In genomic region chr17:45516488-45516887, GRCm38 (mm10) we compare ENCODE assay signal across 8 mouse cellular contexts. TPM values are rescaled to one million over a fixed set of nuclear protein-coding genes. Genes with fewer than 3 reads are reported as not detected.
DNase-seq lines count a peak whose midpoint lies in the region; ATAC-seq and TF ChIP-seq lines count a peak whose summit lies in the region.
"Had no signal": no experiment of that assay in that cellular context is flagged by ENCODE, and none has a peak within 500 bp of the region (broad histone marks: within the 10 kb centered on the region; RNA-seq: fewer than 3 reads in every experiment).

No protein-coding gene starts in this region.

- H3K27me3 ChIP-seq in cerebellum, adult 2 months (ENCODE audit: control insufficient read depth, insufficient read depth, low read length) = no peaks in the 10 kb centered on the region
- H3K27me3 ChIP-seq in hindbrain, embryonic 16.5 days (replicated peaks; ENCODE audit: control insufficient read depth, insufficient read depth, low read length) = no peaks in the 10 kb centered on the region
- no peaks in the 10 kb centered on the region for H3K27me3 ChIP-seq in midbrain, embryonic 12.5 days
- H3K27me3 ChIP-seq: megakaryocyte, embryonic 14.5 days had no signal

- peak; percentile 92 for TF ChIP-seq CTCF in cerebellum, adult 2 months (IDR thresholded peaks at IDR 0.05; ENCODE audit: borderline replicate concordance, insufficient read depth, low read depth, low read length)

- no peak for TF ChIP-seq POLR2A in cerebellum, adult 2 months (IDR thresholded peaks at IDR 0.05; ENCODE audit: borderline replicate concordance, insufficient read depth, low read length)

- WGBS in cerebellum, adult 2 months = 35% methylated on average over 8 of the region's 8 CpGs
- WGBS in hindbrain, embryonic 16.5 days = 57% methylated on average over 8 of the region's 8 CpGs
- WGBS in midbrain, embryonic 12.5 days = 54% methylated on average over 8 of the region's 8 CpGs

- H3K36me3 ChIP-seq in hindbrain, embryonic 16.5 days (ENCODE audit: control insufficient read depth, insufficient read depth, low read length) = peaks cover 5% of the 10 kb centered on the region; the same call in 1 of the 2 replicates
- H3K36me3 ChIP-seq in midbrain, embryonic 12.5 days = peaks cover 30% of the 10 kb centered on the region

- peaks cover 42% of the 10 kb centered on the region for H3K4me1 ChIP-seq in cerebellum, adult 2 months (ENCODE audit: control insufficient read depth, insufficient read depth, low read length)
- no peaks in the 10 kb centered on the region for H3K4me1 ChIP-seq in hindbrain, embryonic 16.5 days (ENCODE audit: control insufficient read depth, insufficient read depth, low read depth, low read length)
- 0 out of 2 replicates have a peak, but pooled peaks cover 7% of the 10 kb centered on the region for H3K4me1 ChIP-seq in midbrain, embryonic 12.5 days

- H3K27ac ChIP-seq in cerebellum, adult 2 months (ENCODE audit: insufficient read depth, low read length) = peak overlapping the region; percentile 57
- no peak overlapping the region for H3K27ac ChIP-seq in hindbrain, embryonic 16.5 days (ENCODE audit: low read depth, low read length)
- H3K27ac ChIP-seq in midbrain, embryonic 12.5 days (replicated peaks) = no peak overlapping the region

- peak; percentile 61 for DNase-seq in WW6 (ENCODE audit: low read depth, low spot score)
- DNase-seq in cerebellum, adult 2 months = peak; percentile 85 to 95
- DNase-seq in forelimb bud, embryonic 11.5 days (ENCODE audit: low read depth, low spot score) = peak; percentile 74
- DNase-seq in left cerebral cortex, adult 9 months (ENCODE audit: low spot score in 2 of 2) = peak; percentile 51 to 92
- peak; percentile 89 for DNase-seq in right cerebral cortex, postnatal 4 days

- peak; percentile 40; the same call in 1 of the 2 replicates for ATAC-seq in hindbrain, embryonic 16.5 days
- 0 out of 2 replicates have a peak, but pooled peaks have one; percentile 34 for ATAC-seq in midbrain, embryonic 12.5 days (ENCODE audit: low FRiP score, low read depth)

- no peak overlapping the region for H3K9ac ChIP-seq in hindbrain, embryonic 16.5 days (ENCODE audit: low read depth, low read length)
- no peak overlapping the region for H3K9ac ChIP-seq in midbrain, embryonic 12.5 days (replicated peaks)

- no peak overlapping the region for H3K4me3 ChIP-seq in cerebellum, adult 2 months (replicated peaks; ENCODE audit: insufficient read depth, low read depth, low read length)
- no peak overlapping the region for H3K4me3 ChIP-seq in hindbrain, embryonic 16.5 days (ENCODE audit: low read length)
- H3K4me3 ChIP-seq in midbrain, embryonic 12.5 days = no peak overlapping the region
- H3K4me3 ChIP-seq: megakaryocyte, embryonic 14.5 days had no signal

- no peak overlapping the region for H3K4me2 ChIP-seq in hindbrain, embryonic 16.5 days (ENCODE audit: low read length)
- H3K4me2 ChIP-seq in midbrain, embryonic 12.5 days (replicated peaks) = no peak overlapping the region

- no peaks in the 10 kb centered on the region for H3K9me3 ChIP-seq in hindbrain, embryonic 16.5 days (ENCODE audit: control insufficient read depth, low read length)
- H3K9me3 ChIP-seq in midbrain, embryonic 12.5 days = no peaks in the 10 kb centered on the region
- H3K9me3 ChIP-seq: megakaryocyte, embryonic 14.5 days had no signal

RNA-seq across cellular contexts. Expression of gene Tcte1, which starts 6.7 kb away (rescaled TPM):
- 0.61 and 0.74 TPM in 2 replicates for polyA plus RNA-seq in cerebellum, adult 2 months (2012; rRNA removed)
- polyA plus RNA-seq in hindbrain, embryonic 16.5 days (2015; fragmentation: Nextera tagmentation; extraction: Ambion mirVana) = 6.1 and 6.3 TPM in 2 replicates
- 0.71 and 1.8 TPM in 2 replicates for polyA plus RNA-seq in midbrain, embryonic 12.5 days (2016; fragmentation: Nextera tagmentation; extraction: Ambion mirVana)

RNA-seq across cellular contexts. Expression of gene Aars2, which starts 9.8 kb away (rescaled TPM):
- 43.9 and 44.3 TPM in 2 replicates for polyA plus RNA-seq in cerebellum, adult 2 months (2012; rRNA removed)
- 20.6 and 21.7 TPM in 2 replicates for polyA plus RNA-seq in hindbrain, embryonic 16.5 days (2015; fragmentation: Nextera tagmentation; extraction: Ambion mirVana)
- 24.2 and 24.9 TPM in 2 replicates for polyA plus RNA-seq in midbrain, embryonic 12.5 days (2016; fragmentation: Nextera tagmentation; extraction: Ambion mirVana)

RNA-seq across cellular contexts. Expression of gene Tmem151b, which starts 33.0 kb away (rescaled TPM):
- 125 and 130 TPM in 2 replicates for polyA plus RNA-seq in cerebellum, adult 2 months (2012; rRNA removed)
- polyA plus RNA-seq in hindbrain, embryonic 16.5 days (2015; fragmentation: Nextera tagmentation; extraction: Ambion mirVana) = 29.3 and 31.7 TPM in 2 replicates
- 12.6 and 13.5 TPM in 2 replicates for polyA plus RNA-seq in midbrain, embryonic 12.5 days (2016; fragmentation: Nextera tagmentation; extraction: Ambion mirVana)

RNA-seq across cellular contexts. Expression of gene Nfkbie, which starts 39.0 kb away (rescaled TPM):
- 12.5 and 13.5 TPM in 2 replicates for polyA plus RNA-seq in cerebellum, adult 2 months (2012; rRNA removed)
- 6.1 and 6.8 TPM in 2 replicates for polyA plus RNA-seq in hindbrain, embryonic 16.5 days (2015; fragmentation: Nextera tagmentation; extraction: Ambion mirVana)
- 6.8 and 7.9 TPM in 2 replicates for polyA plus RNA-seq in midbrain, embryonic 12.5 days (2016; fragmentation: Nextera tagmentation; extraction: Ambion mirVana)

RNA-seq across cellular contexts. Expression of gene Spats1, which starts 41.3 kb away (rescaled TPM):
- 2.6 TPM in 2 replicates for polyA plus RNA-seq in cerebellum, adult 2 months (2012; rRNA removed)
- 2.4 and 3.5 TPM in 2 replicates for polyA plus RNA-seq in hindbrain, embryonic 16.5 days (2015; fragmentation: Nextera tagmentation; extraction: Ambion mirVana)
- polyA plus RNA-seq in midbrain, embryonic 12.5 days (2016; fragmentation: Nextera tagmentation; extraction: Ambion mirVana) = 0.85 and 1.0 TPM in 2 replicates
